Mouse (Mus musculus): ENCODE results near the gene Gys1.

DNA sequence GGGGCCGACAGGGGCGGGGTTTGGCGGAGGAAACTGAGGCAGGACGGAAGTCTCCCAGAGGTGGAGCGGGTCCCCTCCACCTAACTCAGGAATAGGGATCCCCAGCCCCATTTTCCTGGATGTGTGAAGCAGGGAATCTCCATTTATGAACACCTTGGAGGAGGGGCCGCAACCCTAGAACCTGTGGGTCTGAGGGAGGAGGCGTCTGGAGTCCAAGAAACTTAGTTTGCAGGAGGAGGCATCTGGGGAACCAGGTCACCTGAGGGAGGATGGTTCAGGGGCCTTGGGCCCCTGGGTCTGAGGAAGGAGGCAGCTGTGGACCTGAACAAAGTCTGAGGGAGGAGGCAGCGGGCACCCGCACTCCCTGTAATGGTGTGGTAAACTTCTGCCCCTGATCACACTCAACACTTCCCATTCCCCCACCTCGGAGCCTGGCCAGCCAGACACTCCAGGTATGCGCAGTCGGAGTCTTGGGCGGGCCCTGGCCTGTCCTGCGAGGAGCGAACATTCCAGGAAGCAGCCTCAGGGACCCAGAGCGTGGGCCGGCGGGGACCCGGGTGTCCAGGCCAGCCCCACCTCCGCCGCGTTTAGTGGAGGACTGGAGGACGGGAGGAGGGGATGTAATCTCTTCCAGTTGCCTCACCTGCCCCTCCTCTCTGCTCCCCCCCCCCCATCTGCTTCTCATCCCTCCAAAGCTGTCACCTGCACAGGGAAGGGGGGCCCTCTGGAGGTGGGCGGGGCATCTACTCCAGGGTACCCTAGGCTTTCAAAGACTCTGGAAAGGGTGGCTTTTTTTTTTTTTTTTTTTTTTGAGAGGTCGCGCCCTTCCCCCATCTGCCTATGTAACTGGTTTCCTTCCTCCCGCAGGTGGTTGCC is 20.5 kb upstream of the Gys1 start:
- TF ChIP-seq FLI1 (IDR thresholded peaks at IDR 0.05; ENCODE audit: low read length) (no peak), GATA1 (IDR thresholded peaks at IDR 0.05; ENCODE audit: borderline replicate concordance, low read length) (no peak)

Measured in megakaryocyte, embryonic 14.5 days (primary cell).